Mouse (Mus musculus) adrenal gland, postnatal 4 days (tissue): ENCODE measurements around the gene Guca2a. TPM values are rescaled to one million over a fixed set of nuclear protein-coding genes. Genes with fewer than 3 reads are reported as not detected.

ENCODE experiments used
- DNase-seq, 2 experiments: peaks; one replicate each; pipeline ENCODE4 v3.0.0; 2021 to 2022; ENCODE audit warnings: low spot score in 2 of 2, mixed read lengths in 2 of 2
- total RNA-seq, 2 experiments: library from RNA; stranded (reverse); gene quantifications; 2 replicates each; pipeline ENCODE4 v1.2.3; 2021

Gene Guca2a
- total RNA-seq, 2 experiments from 2014 or later = 0.56 to 0.92 TPM

DNA sequence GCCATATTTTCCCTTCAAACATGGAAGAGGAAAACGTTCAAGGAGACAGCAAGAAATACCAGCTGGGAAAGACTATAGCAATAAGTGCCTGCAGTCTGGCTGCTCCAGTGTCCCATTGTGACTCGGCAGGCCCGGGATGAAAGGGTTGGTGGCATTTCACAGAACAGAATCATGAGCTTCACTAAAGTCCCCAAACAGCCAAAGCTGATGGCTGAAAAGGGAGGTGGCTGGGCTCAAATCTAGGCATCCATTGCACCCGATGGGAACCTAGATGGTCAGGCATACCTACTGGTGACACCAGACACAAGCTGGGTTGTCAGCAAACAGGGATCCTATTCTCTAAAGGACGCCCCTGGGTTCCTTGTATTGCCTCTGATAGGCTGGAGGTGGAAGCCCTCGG lies 442 bp downstream of the Guca2a start:
- DNase-seq = no peak

DNA sequence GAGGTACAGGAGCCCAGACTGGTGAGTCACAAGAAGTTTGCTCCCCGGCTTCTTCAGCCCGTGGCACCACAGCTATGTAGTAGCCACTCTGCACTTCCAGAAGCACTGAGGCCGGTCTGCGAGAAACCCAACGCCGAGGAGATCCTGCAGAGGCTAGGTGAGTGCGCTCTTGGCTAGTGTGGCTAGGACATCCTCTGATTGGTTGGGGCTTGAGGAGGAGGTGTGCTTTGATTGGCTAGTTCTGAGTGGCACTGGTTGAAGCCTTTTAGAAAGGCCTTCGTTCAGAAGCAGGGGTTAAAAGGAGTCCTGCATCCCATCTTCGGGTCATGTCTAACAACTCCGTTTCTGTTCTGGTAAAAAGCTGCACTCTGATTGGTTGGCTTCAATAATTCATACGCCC lies 1.2 kb downstream of the Guca2a start:
- DNase-seq = no peak

DNA sequence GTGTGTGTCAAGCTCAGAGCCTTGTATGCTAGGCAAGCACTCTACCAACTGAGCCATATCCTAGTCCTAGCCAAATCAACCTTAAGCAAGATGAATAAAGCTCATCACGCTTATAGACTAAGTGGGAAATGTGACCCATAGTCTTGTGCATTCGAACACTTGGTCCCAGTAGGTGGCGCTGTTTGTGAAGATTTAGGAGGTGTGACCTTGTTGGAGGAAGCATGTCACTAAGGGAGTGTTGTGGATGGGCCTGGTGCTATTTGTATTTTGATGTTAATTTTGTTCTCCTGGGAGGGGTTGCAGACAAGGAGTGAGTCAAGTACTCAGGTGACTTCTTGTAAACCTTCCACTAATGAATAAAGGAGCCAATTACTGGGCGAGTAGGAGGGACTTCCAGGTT lies 5.2 kb downstream of the Guca2a start:
- DNase-seq = no peak

DNA sequence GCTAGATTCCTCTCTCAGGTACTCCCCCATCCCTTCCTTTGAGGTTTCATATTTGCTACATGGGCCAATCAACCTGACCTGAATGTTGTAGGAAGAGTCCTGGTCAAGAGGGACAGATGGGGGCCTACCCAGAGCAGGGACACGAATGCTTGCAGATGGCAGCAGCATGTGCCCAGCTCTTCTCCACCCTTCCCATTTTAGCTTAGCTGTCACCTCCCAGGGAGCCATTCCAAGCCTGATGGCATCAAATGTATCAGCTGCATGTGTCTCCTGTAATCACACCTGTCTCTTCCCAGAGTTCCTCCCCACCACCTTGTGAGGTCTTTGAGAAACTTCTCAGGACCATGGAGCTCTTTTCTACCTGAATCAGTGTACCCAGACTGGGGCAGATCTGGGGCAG lies 19.5 kb downstream of the Guca2a start:
- no peak for DNase-seq

DNA sequence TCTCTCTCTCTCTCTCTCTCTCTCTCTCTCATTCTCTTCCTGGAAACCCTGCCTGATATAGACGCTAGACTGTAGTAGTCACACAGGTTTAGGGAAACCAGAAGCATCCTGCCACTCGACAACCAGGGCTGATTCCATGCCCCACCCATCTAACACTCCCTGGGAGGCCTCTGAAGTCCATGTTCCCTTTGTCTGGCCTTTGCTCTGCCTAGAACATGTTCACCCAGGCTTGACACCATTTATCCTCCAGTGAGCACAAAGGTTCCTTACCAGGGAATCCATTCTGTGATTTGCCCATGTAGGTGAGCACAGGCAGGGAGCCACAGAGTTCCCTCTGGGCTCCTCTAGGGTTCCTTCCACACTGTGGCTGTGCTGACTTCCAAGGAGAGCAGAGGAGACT lies 20.7 kb downstream of the Guca2a start:
- no peak for DNase-seq

DNA sequence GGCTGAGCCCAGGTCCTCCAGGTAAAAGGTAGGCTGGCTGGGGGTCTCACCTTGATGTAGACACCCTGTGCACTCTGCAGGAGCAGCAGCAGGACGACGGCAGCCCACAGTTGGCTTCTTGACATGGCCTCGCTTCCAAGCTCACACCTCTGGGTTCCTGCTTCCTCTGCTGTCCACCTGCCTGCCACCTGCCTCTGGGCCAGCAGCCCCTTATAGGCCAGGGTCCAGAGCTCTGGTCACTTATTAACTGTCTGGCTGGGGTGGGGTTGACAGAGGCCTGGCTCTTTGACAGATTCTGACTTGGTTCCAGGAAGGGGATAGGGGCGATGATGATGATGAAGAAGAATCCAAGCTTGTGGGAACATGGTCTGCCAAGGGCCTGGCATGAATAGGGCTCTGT lies 21.2 kb downstream of the Guca2a start, which contains the start of gene Guca2b:
Guca2b (minus strand) TSS at position 224 of the 400 bp plus-strand sequence.
- no peak for DNase-seq

DNA sequence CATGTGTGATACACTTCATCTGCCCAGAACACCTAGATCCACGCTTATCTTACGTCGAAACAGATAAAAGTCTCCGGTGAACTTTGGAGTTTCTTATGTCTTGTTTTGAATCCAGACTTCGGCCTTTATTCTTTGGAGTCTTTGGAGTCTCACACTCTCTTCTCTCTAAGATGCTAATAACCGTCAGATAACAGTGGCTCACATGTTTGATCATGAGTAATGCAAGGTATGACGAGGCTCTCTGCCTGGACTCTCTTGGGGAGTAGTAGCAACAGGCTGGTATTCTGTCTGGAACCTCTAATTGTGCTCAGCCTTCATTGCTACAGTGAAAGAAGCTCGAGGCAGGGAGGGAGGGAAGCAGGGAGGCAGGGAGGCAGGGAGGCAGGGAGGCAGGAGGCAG lies 22.5 kb downstream of the Guca2a start:
- DNase-seq = no peak

DNA sequence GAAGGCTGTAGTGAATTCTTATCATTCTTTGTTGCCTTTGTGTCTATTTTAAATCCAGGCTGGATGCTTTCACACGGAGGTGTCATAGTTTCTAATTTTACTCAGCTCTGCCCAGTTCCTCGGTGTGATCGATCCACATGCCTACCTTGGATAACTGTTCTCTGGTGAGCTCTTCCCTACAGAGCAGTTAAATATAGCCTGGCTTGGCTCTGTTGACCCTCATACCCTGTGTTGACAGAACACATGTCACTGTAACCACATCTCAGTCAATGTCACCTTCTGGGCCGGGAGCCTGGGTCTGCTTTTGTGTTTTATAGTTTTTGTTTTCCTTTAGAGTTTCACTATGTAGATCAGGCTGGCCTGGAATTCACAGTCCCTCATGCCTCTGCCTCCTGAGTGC lies 24.6 kb downstream of the Guca2a start:
- DNase-seq = no peak

DNA sequence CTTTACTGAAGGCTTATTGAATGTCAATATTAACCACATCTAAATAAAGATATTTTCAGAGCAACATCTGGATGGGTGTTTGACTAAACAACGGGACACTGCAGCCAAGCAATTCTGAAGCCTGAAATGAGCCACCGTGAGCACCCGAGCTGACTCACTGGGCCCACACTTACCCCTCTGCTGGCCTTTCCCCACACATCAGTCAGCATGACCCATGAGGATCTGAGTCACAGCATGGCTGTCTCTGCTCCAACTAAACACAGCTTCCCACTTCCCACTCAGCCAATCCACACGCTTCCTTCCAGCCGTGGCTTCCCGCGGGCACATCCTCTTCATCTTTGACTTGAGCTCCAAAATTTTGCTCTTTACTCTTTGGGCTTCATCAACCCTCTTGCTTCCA lies 25.5 kb downstream of the Guca2a start:
- no peak for DNase-seq

DNA sequence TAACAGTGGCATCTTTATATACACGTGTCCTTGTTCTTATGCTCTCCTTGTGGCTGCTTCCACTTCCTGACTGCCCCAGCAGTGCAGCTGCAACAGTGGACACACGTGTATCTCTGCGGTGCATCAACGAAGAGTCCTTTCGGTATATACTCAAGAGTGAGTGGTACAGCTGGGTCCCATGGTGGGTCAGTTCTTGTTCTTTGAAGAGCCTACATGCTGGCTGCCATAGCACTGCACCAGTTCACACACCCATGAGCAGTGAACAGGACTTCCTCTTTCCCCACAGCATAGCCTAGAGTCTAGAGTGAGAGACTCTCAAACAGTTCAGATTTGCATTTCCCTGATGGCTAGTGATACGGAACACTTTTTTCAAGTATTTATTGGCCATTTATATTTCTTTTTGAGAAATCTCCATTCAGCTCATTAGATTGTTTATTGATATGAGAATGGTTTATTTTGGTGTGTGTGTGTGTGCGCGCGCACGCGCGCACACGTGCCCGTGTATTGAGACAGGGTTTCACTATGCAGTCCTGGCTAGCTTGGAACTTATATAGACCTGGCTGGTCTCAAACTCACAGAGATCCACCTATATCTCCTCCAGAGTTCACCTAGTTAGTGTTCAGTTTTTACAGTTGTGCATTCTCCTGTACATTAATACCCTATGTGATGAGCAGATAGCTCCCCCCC lies 26.0 kb downstream of the Guca2a start:
- DNase-seq = no peak

DNA sequence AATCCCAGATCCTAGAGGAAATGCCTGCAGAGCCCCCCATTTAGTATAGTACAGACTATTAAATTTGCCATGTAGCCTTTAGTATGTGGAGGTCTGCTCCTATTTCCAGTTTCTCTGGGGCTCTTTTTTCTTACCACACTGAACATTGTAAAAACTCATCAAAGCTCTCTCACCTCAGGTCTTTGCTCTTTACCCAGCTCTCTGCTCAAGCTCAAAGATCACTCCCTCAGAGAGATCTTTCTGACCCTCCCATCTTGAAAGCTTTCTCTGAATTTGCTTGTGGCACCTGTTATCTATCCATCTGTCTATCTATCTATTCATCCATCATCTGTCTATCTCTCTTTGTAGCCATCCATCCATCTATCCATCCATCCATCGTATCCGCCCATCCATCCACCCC lies 27.7 kb downstream of the Guca2a start:
- DNase-seq = no peak

DNA sequence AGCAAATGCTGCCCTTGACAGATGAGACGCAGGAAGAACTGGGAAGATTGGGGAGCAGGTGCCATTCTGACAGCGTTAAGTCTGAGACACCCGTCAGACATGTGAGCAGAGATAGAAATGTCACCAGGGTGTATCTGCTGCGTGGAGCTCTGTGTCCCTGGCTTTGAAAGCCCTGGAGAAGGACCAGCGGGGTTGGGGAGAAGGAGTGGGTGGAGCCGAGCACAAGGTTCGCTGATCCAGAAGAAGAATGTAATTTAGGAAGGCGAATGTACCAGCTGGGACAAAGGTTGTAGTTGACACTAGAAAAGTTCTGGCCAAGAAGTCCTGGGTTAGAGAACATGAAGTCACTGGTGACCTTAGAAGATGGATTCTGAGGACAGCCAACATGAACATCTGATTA lies 28.6 kb downstream of the Guca2a start:
- no peak for DNase-seq

DNA sequence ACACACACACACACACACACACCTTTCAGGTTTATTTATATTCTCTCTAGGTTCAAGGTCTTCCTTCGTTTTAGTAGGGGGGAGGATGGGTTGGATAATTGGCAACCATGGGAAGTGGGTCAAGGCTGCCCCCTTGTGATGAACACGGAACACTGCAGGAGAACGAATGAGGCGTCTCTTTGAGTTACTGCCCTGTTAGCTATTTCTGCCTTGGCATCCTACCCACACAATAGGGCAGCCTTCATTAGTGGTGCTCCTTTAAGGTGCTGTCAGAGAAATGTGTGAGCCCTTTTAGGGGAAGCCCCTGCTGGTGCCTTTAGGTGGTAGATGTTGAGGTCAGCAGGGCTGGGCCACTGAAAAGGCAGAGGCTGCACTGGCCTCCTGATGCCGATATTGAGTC lies 29.9 kb downstream of the Guca2a start:
- DNase-seq = peak in 1 of 2 experiments; percentile 18

DNA sequence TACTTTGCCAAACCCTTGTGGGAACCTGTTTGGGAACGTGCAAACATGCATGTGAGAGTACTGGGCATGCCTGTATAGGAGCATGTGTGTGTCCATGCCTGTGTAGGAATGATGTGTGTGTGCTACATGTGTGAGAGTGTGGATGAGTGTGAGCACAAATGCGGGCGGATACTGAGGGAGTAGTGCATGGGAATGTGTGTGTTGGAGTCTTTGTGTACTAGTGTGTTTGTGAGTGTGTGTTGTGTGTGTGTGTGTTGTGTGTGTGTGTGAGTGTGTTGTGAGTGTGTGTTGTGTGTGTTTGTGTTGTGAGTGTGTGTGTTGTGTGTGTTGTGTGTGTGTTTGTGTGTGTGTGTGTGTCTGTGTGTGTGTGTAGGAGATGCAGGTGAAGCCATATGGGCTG lies 30.7 kb downstream of the Guca2a start:
- DNase-seq = no peak

DNA sequence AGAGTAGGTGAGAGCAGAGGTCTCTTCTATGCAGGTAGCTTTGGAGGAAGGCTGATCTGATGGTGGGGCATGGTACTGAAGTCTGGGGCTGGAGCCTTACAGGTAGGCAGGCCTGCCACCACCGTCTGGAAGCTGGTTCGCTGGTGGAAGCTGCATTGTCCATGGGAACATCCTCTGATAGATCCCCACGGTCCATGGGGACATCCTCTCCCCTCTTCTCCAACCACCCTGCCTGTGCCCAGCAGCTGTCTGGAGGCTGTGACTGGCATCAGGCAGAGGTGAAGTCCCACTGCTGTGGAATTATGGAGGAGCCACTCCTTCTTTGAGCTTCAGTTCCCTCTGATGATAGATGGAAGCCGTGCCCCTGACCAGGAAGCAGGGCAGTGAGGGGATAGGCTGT lies 31.1 kb downstream of the Guca2a start:
- DNase-seq = no peak

DNA sequence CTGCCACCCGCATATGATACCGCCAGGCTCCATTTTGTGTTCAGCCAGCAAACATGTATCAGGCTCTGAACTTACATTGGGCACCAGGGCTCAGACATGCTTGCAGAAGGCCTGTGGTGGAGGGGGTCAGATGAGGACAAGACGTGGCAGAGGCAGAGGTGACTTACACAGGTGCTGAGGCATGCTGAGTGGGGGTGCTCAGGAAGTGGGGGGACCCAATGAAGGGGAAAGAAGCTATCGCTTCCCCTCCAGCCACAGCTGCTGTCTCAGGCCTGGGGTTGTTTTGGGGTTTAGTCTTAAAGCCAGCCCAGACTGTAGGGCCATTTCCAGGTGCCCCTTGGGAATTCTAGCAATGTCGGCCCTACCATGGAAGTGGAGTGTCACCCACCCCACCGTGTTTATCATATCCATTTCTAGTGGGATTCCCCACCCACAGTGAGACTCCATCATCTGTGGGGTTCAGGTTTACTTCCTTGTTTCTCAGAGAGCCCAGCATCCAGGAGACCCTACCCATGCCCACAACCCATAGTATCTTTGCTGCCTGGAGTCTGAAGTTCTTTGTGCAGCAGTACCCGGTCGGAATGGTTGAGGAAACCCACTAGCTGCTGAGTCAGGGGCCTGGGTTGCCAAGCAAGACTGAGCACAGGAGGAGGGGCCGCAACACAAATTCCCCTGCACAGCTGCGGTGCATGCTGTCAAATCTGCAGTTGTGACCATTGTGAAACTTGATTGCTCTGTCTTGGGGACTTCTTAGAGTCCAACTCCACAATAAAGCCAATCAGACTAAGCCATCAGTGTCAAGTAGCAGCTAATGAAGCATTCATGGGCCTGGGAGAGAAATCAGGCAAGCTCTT lies 32.1 kb downstream of the Guca2a start:
- no peak for DNase-seq

DNA sequence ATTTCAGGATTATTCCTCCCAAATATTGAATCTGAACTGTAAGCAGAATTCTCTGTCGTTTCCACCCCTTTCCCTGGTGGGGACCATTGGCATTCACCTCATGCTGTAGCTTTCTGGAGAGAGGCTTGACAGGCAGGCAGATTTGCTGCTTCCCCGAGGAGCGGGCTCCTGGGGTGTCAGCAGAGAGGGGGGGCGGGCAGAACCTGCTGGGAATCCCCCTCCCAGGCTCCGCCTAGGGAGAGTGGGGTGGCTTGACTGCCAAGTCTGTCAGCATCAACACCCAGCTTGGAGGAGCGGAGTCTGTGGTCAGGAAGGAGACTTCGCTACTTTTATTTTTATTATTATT lies 32.7 kb downstream of the Guca2a start:
- no peak for DNase-seq

DNA sequence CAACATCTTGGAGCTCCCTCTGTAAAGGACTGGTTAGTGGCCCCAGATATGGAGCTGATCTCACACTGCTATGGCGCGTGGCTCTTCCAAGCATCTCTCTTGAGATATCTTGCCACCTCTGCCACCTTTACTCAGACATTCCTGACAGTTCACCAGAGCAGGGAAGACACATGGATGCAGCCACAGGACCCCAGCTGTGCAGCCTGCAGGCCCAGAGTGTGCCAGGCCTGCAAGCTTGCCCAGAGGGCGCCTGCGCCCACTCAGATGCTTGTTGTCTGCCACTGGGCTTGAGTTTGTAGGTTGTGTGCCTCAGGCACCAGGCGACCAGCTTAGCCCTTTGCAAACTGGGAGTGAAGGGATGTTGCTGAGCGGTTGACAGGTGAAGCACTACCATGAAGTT lies 33.2 kb downstream of the Guca2a start:
- DNase-seq = no peak

DNA sequence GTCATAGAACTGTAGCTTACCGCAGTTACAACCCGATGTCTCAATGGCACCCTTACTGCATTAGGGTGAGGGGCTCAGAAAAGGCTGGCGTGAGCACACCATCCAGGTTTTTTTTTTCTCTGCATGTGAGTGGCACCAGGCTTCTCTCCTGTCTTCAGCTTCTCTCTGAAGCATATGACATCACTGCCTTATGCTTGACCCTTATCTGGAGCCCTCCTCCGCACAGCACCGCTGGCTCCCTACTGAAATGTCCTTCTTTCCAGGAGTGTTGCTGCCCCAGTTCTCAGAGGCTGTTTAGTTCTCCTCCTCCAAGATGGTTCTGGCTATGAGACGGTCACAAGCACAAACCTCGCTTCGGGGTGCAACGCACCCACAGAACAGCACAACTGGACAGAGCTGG lies 33.7 kb downstream of the Guca2a start:
- DNase-seq = no peak

DNA sequence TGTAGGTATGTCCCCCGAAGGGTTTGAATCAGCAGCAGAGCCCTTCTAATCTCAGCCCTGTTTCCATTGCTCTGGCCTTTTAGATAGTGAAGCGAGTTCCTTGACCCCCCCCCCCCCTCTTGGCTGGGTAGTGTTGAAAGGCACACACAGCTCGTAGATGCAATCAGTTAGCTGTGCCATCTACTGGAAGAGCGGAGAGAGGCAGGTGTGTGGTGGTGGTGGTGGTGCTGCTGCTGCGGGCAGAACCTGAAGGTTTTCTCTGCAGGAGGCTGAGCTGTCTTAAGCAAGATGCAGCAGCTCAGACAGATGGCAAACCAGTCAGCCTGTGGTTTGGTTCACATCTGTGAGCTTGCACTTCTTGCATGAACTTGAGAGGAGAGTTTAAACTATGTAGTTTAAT lies 35.2 kb downstream of the Guca2a start:
- no peak for DNase-seq

DNA sequence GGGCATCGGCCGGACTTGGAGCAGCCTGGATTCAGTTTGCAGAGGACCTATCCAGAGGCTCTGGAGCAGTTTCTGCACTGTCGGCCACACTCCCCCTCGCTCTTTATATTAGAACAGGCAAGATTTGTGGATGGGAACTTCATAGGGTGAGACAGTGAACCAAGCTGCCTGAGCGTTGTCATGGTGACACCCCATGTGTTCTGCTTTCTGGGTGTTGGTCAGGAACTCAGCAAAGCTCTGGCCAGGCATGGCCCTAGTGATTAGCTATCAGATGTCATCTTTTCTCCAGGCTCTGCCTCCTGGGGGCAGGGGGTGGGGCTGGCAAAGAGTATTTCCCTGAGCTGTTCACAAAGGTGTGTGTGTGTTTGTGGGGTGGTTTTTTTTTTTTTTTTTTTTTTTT lies 45.1 kb downstream of the Guca2a start:
- no peak for DNase-seq

DNA sequence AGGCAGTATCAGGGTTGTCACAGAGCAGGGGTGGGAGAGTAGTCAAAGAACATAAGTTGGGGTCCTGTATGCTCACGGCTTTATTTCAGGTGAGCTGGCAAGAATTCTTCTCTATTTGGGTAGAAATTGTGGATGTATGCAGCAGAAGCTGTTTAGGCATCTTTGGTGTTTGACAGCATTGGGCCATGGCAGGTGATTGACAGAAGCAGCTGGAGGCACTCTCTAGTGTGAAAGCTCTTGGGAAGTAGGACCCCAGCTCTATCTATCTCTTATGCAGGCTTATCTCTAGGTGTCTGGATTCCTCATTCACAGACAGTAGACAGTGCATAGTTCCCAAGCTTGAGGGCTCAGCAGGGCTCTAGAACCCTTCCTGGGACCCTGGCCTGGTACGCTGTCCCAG lies 48.2 kb downstream of the Guca2a start:
- no peak for DNase-seq
